Mouse (Mus musculus) cerebellum, adult 8-10 months (tissue): ENCODE data around the gene Aip.

Experiments
- DNase-seq: peaks from one replicate; pipeline ENCODE4 v3.0.0; 2022

Aip gene

GRCm38 (mm10) chr19:4108535-4108934, 17.1 kb downstream of the Aip start:
- no peak for DNase-seq

DNA sequence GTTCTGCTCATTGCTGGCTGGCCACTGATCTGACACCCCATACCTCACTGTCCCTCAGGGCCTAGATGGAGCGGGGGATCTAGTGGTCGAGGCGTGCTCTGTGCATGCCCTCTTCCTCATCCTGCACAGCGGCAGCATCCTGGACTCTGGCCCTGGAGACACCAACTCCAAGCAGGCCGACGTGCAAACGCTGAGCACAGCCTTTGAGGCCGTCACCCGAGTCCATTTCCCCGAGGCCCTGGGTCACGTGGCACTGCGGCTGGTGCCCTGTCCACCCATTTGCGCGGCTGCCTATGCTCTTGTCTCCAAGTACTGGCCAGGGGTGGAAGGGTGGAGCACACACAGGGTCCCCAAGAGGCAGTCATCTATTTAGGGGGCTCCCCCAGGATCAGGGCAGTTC, 19.0 kb downstream of the Aip start:
- DNase-seq: no peak

DNA sequence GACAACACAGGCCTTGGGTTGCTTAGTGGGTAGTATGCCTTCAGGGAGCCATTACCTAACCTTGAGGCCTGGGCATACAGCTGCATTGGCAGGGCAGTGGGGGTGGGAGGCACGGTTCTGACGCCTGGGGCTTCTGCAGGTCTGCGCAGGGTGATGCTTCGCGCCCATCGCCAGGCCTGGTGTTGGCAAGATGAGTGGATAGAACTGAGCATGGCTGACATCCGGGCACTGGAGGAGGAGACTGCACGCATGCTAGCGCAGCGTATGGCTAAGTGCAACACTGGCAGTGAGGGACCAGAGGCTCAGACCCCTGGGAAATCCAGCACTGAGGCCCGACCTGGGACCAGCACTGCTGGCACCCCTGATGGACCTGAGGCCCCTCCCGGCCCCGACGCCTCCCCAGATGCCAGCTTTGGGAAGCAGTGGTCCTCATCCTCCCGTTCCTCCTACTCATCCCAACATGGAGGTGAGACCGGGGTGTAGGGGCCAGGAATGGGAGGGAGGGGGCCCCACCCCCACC, 20.9 kb downstream of the Aip start:
- DNase-seq: no peak

DNA sequence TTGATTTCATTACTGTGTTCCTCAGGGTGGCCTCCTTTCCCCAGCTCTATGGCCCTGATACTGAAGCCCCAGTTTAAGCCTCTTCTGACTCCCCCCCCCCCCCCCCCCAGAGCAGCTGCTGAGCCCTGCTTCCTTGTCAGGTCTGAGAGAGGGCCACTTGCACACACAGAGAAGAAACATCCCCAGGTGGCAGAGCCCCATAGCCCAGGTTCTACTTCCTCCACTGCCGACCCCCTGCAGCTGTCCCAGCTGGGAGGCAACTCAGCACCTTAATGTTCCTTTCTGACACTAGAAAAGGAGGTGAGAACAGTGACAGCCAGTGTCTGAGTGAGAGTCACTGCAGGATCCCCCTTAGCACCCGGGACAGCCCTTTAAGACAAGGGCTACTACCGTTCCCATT, 21.9 kb downstream of the Aip start:
- no peak for DNase-seq

GRCm38 (mm10) chr19:4103294-4103693, 22.4 kb downstream of the Aip start:
- no peak for DNase-seq

DNA sequence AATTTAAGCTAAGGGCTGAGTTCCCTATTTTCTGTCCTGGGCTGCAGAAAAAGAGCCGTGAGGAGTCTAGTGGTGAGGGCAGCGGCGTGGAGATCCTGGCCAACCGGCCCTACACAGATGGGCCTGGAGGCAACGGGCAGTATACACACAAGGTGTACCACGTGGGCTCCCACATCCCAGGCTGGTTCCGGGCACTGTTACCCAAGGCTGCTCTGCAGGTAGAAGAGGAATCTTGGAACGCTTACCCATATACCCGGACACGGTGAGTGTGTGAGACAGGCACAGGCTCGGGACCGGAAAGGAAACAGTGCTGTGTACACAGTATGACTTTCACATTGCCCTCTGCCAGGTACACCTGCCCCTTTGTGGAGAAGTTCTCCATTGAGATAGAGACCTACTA, 23.0 kb downstream of the Aip start:
- DNase-seq: peak; percentile 63

- DNase-seq: no peak
Observed at GRCm38 (mm10) chr19:4102049-4102448, 23.6 kb downstream of the Aip start.

- no peak for DNase-seq
Observed at GRCm38 (mm10) chr19:4101466-4101865, 24.2 kb downstream of the Aip start.

- DNase-seq: peak; percentile 85
Observed at GRCm38 (mm10) chr19:4100718-4101261, 24.9 kb downstream of the Aip start.

GRCm38 (mm10) chr19:4099837-4100717, 25.6 kb downstream of the Aip start, which contains the start of gene Pitpnm1:
Pitpnm1 (plus strand) TSS chr19:4099998.
- DNase-seq: peak; percentile 74

GRCm38 (mm10) chr19:4099056-4099455, 26.6 kb downstream of the Aip start:
- DNase-seq: peak; percentile 92

- DNase-seq: no peak
Observed at GRCm38 (mm10) chr19:4098426-4098825, 27.2 kb downstream of the Aip start.

DNA sequence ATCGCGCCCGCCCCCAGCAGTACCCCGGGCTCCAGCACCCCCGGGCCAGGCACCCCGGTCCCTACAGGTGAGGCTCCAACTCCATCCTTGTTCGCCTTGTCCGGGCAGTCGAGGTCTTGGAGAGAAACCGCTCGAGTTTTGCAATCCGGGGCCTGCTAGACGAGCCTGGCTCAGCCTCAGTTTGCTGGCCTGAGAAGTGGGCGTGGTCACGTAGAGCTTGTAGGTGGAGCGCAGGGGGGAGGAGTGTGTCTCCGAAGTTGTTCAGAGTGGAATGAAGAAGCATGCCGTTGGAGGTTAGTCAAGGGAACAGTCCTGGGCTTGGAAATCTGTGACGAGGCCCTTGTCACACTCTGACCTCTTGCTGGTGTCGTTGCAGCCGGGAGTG, 28.2 kb downstream of the Aip start:
- no peak for DNase-seq

DNA sequence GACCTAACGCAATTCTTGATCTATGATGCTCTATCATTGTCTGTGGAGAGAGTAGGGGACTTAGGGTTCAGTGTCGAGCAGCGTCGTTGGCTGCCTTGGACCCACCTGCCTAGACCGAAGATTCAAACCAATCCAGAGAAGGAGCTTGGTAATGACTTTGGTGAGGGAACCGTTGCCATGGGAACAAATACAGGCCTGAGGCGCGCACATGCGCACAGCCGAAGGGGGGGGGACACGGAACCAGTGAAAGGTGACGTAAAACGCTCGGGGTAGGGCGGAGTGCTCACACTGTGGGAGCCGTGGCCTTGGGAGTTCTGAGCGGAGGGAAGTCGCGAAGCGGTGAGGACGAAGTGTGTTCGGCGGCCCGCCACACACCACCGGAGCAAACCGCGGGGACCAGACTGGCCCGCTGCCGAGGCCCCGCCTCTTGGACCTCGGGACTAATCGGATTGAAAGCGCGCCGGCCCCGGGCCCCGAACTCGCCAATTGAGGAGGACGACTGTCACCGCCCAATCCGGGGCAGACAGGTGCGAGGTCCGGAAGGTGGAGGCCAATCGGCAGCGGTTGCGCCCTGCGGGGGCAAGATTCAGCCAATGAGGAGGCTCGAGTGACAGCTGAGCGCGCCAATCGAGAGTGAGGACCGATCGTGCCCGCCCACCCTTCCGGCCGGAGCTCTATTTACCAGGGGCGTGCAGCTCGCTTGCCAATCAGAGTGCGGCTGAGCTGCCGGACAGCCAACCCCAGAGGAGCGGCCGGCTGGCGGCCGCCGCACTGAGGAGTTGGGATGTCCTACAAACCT, 28.8 kb downstream of the Aip start, which contains the start of gene Cdk2ap2:
TSS of gene Cdk2ap2 (plus strand) at position 541 of the 799 bp plus-strand sequence.
- DNase-seq: peak; percentile 100

DNA sequence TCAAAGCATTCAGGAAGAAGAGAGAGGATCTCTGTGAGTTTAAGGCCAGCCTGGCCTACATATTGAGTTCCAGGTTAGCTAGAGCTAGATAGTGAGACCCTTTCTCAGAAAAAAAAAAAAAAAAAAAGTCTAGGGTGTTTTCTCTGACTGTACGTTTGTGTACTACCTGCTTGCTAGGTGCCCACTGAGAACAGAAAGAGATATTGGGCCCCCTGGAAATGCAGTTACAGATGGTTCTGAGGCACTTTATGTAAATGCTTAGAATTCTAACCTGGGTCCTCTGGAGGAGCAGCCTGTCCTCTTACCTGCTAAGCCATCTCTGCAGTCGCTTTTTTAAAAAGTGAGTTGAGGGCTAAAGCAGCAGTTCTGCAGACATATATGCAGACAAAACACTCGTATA, 29.9 kb downstream of the Aip start:
- DNase-seq: no peak

DNA sequence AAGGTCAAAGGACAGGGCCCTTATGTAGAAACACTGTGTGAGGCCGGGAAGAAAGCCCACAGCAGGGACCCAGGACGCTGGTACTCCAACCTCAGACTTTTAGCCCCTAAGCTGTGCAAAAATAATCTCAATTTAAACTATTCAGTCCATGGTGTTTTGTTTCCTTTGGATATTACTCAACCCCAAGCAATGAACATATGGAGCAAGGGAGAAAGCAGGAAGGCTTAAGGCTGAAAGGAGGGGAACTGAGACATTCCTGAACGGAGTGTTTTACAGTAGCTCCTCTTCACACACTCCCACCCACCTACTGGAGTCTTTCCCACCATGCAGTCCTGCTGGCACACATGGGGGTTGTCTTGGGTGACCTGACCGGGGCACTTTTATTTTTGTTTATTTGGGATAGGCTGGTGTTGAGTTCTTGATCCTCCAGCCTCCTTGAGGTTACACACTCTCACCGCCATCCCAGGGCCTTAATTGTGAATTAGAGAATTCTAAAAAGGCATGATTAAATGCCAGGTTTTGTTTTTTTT, 30.8 kb downstream of the Aip start:
- DNase-seq: no peak

GRCm38 (mm10) chr19:4094348-4094747, 31.3 kb downstream of the Aip start:
- DNase-seq: no peak

- DNase-seq: no peak
Observed at GRCm38 (mm10) chr19:4093772-4094171, 31.9 kb downstream of the Aip start.

GRCm38 (mm10) chr19:4092750-4093149, 32.9 kb downstream of the Aip start:
- no peak for DNase-seq

DNA sequence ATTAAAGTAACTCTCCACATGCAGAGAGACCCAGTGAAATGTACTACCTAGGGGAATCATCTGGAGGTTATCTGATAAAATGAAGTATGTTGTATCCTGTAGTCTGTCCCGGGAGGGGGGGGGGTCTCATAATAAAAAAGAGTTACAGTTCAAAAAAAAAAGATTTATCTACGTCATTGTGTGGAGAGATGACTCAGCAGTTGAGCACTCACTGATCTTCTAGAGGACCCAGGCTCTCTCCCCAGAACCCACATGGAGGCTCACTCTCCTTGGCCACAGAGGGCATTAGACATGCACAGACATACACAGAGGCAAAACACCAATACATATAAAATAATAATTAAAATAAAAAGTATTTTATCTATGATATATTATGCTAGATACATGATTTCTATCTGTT, 34.3 kb downstream of the Aip start:
- no peak for DNase-seq

DNA sequence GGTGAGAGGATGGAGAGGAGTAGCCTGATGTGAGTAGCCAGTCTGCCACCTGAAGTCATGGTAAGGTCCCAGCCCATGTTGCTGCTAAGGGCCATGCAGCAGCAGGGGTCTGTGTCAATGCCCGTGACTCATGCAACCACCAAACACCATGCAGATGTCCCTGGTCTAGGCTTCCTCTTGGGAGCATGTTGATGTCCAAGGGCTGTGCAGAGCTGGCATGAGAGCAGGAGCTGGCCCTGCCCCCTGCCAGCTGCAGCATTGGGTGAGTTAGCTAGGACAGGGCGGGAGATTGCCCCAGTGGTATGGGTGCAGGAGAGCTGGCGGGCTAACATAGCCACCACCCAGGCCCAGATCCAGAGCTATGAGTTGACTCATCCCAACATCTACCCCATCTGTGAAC, 35.2 kb downstream of the Aip start:
- DNase-seq: no peak

GRCm38 (mm10) chr19:4089128-4089527, 36.5 kb downstream of the Aip start:
- no peak for DNase-seq

DNA sequence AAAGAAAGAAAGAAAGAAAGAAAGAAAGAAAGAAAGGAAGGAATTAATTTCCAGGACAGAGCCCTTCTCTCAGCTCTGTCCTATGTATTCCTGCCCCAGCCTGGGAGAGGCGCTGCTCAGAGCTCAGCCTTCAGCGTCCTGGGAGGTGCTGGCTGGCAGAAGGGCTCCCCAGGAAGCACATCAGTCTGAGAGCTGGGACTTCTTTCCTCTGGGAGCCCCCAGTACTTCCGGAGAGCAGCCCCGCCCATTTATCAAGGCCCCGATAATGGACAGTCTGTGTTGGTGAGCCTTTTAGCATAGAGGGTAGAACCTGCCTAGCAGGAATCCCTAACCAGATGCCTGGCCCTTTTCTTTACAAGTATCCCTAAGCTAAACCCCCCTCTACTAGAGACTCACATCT, 37.5 kb downstream of the Aip start:
- no peak for DNase-seq
